Mouse (Mus musculus): ENCODE measurements around the gene Tmem150a.

GRCm38 (mm10) chr6:72340481-72340880, 14.8 kb upstream of the Tmem150a start:
- TF ChIP-seq CTCF (IDR thresholded peaks at IDR 0.05; ENCODE audit: low read depth), result no peak
- no peak for TF ChIP-seq EP300 (IDR thresholded peaks at IDR 0.05; ENCODE audit: low read depth)

Data from liver, embryonic 14.5 days (tissue).